Mouse (Mus musculus) midbrain, postnatal 0 days (tissue): ENCODE measurements around the gene P2ry1. TPM values are rescaled to one million over a fixed set of nuclear protein-coding genes. Genes with fewer than 3 reads are reported as not detected.

Source experiments
- ATAC-seq: fragments of 200-750 bp; cut with Nextera tagmentation; 2 replicates; pipeline ENCODE4 v1.8.0; 2017; ENCODE audit warnings: moderate number of reproducible peaks, mild to moderate bottlenecking, moderate TSS enrichment, moderate library complexity; ENCODE audit not compliant: low FRiP score
- DNase-seq: peaks from one replicate; pipeline ENCODE4 v3.0.0-alpha.2; 2015; ENCODE audit warnings: low spot score
- H3K27ac ChIP-seq: fragments of 300-500 bp; sonication (generic); 2 replicates; pipeline ENCODE4 v1.5.1; 2014; ENCODE audit warnings: low read depth, mild to moderate bottlenecking, low read length, mixed read lengths
- H3K27me3 ChIP-seq: fragments of 300-500 bp; sonication (generic); 2 replicates; pipeline ENCODE4 v1.6.1; 2014; ENCODE audit warnings: low read length, control low read depth, mixed read lengths; ENCODE audit not compliant: insufficient read depth
- H3K36me3 ChIP-seq: fragments of 300-500 bp; sonication (generic); 2 replicates; pipeline ENCODE4 v1.6.1; 2014; ENCODE audit warnings: low read length, control low read depth, mixed read lengths; ENCODE audit not compliant: insufficient read depth
- H3K4me1 ChIP-seq: fragments of 300-500 bp; sonication (generic); 2 replicates; pipeline ENCODE4 v1.6.1; 2014; ENCODE audit warnings: mild to moderate bottlenecking, control low read depth, antibody characterized with exemption, low read length, mixed read lengths; ENCODE audit not compliant: insufficient read depth
- H3K4me2 ChIP-seq: fragments of 300-500 bp; sonication (generic); 2 replicates; pipeline ENCODE4 v1.6.1; 2014; ENCODE audit warnings: low read depth, mild to moderate bottlenecking, low read length, mixed read lengths; ENCODE audit not compliant: poor library complexity, severe bottlenecking
- H3K4me3 ChIP-seq: fragments of 300-500 bp; sonication (generic); 2 replicates; pipeline ENCODE4 v1.5.1; 2014; ENCODE audit warnings: low read depth, mild to moderate bottlenecking, low read length, moderate library complexity
- H3K9ac ChIP-seq: fragments of 300-500 bp; sonication (generic); replicated peaks from 2 replicates; pipeline ENCODE4 v1.6.1; 2014; ENCODE audit warnings: mild to moderate bottlenecking, low read length, moderate library complexity, mixed read lengths; ENCODE audit not compliant: poor library complexity, severe bottlenecking
- H3K9me3 ChIP-seq: fragments of 300-500 bp; sonication (generic); 2 replicates; pipeline ENCODE4 v1.6.1; 2016; ENCODE audit warnings: low read length, control low read depth
- CTCF ChIP-seq: IDR thresholded peaks from 2 replicates; pipeline ENCODE4 v1.5.1; 2016; ENCODE audit warnings: antibody characterized with exemption, mild to moderate bottlenecking
- WGBS: fragments of 180-500 bp; shearing (Covaris S2); extraction: QIAGEN DNeasy Blood & Tissue Kit; methylation state at CpG from one replicate; pipeline ENCODE4 v1.1.7; 2014; 5-methylcytosine and 5-hydroxymethylcytosine counted together
- polyA plus RNA-seq: library from polyadenylated mRNA; unstranded; fragments of >200 nt; fragmentation: Nextera tagmentation; extraction: Ambion mirVana; gene quantifications from 2 replicates; pipeline ENCODE4 v1.2.1, GENCODE M21; 2015
- total RNA-seq: library from RNA; depleted of rRNA; stranded (reverse); fragments of >200 nt; gene quantifications from 2 replicates; pipeline ENCODE4 v1.2.3, GENCODE M21; 2014

The P2ry1 gene
- total and polyA plus RNA-seq, 2 experiments from 2014 or later: 5.3 to 12.7 TPM

DNA sequence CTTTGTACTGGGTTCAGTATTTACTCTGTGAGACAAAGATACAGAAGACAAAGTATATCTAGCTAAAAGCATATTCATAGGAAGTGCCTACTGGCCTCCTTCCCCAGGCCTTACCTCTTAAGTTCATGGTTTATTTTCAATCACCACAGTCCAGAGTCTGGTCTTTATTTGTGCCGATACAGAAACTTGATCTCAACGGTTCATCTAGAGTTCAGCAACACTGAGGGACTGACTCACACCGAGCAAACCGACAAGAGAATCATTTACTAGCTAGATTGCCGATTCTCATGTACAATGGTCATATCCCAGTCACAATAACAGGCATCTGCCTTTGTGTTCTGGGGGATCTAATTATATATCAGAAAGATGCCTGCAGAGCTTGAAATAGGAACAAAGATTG is 9.1 kb downstream of the P2ry1 start:
- Histone ChIP-seq H3K27me3 (no peaks in the 10 kb centered on the region), H3K36me3 (no peaks in the 10 kb centered on the region), H3K27ac (no peak overlapping the region), H3K9ac (no peak overlapping the region), H3K4me3 (no peak overlapping the region), H3K4me2 (no peak overlapping the region), H3K4me1 (no peaks in the 10 kb centered on the region), H3K9me3 (no peaks in the 10 kb centered on the region)
- TF ChIP-seq CTCF: no peak
- ATAC-seq (no peak), DNase-seq (no peak)
- 64% methylated on average over 5 of the region's 5 CpGs for WGBS

GRCm38 (mm10) chr3:61012550-61012949 is 10.0 kb downstream of the P2ry1 start:
- Histone ChIP-seq H3K36me3 (no peaks in the 10 kb centered on the region), H3K27ac (no peak overlapping the region), H3K4me1 (no peaks in the 10 kb centered on the region), H3K9me3 (no peaks in the 10 kb centered on the region), H3K9ac (no peak overlapping the region), H3K27me3 (no peaks in the 10 kb centered on the region), H3K4me2 (no peak overlapping the region), H3K4me3 (no peak overlapping the region)
- DNase-seq (no peak), ATAC-seq (no peak)
- TF ChIP-seq CTCF: no peak

GRCm38 (mm10) chr3:61016733-61017132 is 14.1 kb downstream of the P2ry1 start:
- H3K36me3 ChIP-seq: no peaks in the 10 kb centered on the region
- no peaks in the 10 kb centered on the region for H3K4me1 ChIP-seq
- H3K27me3 ChIP-seq: no peaks in the 10 kb centered on the region
- no peak for TF ChIP-seq CTCF
- H3K9me3 ChIP-seq: no peaks in the 10 kb centered on the region
- H3K9ac ChIP-seq: no peak overlapping the region
- ATAC-seq: no peak
- WGBS: 92% methylated on average over 2 of the region's 2 CpGs
- no peak overlapping the region for H3K27ac ChIP-seq
- no peak for DNase-seq
- no peak overlapping the region for H3K4me3 ChIP-seq
- no peak overlapping the region for H3K4me2 ChIP-seq

GRCm38 (mm10) chr3:61032100-61032499 is 29.5 kb downstream of the P2ry1 start:
- Histone ChIP-seq H3K4me1 (no peaks in the 10 kb centered on the region), H3K4me2 (no peak overlapping the region), H3K27me3 (no peaks in the 10 kb centered on the region), H3K27ac (no peak overlapping the region), H3K36me3 (no peaks in the 10 kb centered on the region), H3K4me3 (no peak overlapping the region), H3K9ac (no peak overlapping the region), H3K9me3 (no peaks in the 10 kb centered on the region)
- no peak for TF ChIP-seq CTCF
- WGBS: 89% methylated on average over 4 of the region's 4 CpGs
- ATAC-seq: no peak
- no peak for DNase-seq

- Histone ChIP-seq H3K36me3 (no peaks in the 10 kb centered on the region), H3K9me3 (no peaks in the 10 kb centered on the region), H3K27ac (no peak overlapping the region), H3K27me3 (no peaks in the 10 kb centered on the region), H3K4me2 (no peak overlapping the region), H3K4me3 (no peak overlapping the region), H3K4me1 (no peaks in the 10 kb centered on the region), H3K9ac (no peak overlapping the region)
- TF ChIP-seq CTCF: no peak
- 74% methylated on average over 5 of the region's 5 CpGs for WGBS
- no peak for ATAC-seq
- no peak for DNase-seq
Observed at GRCm38 (mm10) chr3:61035633-61036032, 33.0 kb downstream of the P2ry1 start.

GRCm38 (mm10) chr3:61039916-61040315 is 37.3 kb downstream of the P2ry1 start:
- Histone ChIP-seq H3K9me3 (no peaks in the 10 kb centered on the region), H3K4me1 (no peaks in the 10 kb centered on the region), H3K4me3 (no peak overlapping the region), H3K36me3 (no peaks in the 10 kb centered on the region), H3K27ac (no peak overlapping the region), H3K9ac (no peak overlapping the region), H3K4me2 (no peak overlapping the region), H3K27me3 (no peaks in the 10 kb centered on the region)
- 70% methylated on average over 5 of the region's 5 CpGs for WGBS
- ATAC-seq (no peak), DNase-seq (peak; percentile 26)
- no peak for TF ChIP-seq CTCF
